Mouse (Mus musculus): ENCODE results near the gene Sprr3.

DNA sequence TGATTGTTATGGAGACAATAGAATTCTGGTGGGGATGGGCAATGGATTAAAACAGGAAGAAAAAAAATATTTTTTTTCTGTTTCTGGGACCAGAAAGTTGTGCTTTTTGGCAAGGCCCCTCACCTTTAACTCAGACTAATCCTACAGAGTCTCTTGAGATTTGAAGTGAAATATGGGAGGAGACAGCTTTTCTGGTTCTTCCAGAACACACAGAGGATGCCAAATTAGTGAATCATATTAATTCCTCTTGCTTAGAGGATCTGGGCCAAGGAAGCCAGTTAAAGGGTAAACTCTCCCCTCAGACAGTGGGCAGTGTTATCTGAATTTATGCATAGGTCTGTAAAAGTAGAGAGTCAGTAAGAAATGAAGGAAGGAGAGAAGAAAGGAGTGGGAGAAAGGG is 8.9 kb upstream of the Sprr3 start:
- no peak for TF ChIP-seq POLR2A (IDR thresholded peaks at IDR 0.05; ENCODE audit: insufficient read depth, low read depth, low read length)
- no peak for TF ChIP-seq CTCF (IDR thresholded peaks at IDR 0.05)
- TF ChIP-seq EP300 (IDR thresholded peaks at IDR 0.05; ENCODE audit: insufficient read depth, low read depth, low read length): no peak

Measured in heart, adult 2 months (tissue).